Mouse (Mus musculus) neural tube, embryonic 14.5 days (tissue): ENCODE data around the gene Acvr1. TPM values are rescaled to one million over a fixed set of nuclear protein-coding genes. Genes with fewer than 3 reads are reported as not detected.

Experiments
- ATAC-seq: fragments of 200-750 bp; cut with Nextera tagmentation; 2 replicates; pipeline ENCODE4 v1.8.0; 2017; ENCODE audit warnings: low read depth, mild to moderate bottlenecking, moderate TSS enrichment, moderate library complexity
- H3K27ac ChIP-seq: fragments of 300-500 bp; sonication (generic); 2 replicates; pipeline ENCODE4 v1.5.1; 2014; ENCODE audit warnings: low read depth, mild to moderate bottlenecking, control low read depth, low read length, moderate library complexity, mixed read lengths
- H3K27me3 ChIP-seq: fragments of 300-500 bp; sonication (generic); 2 replicates; pipeline ENCODE4 v1.6.1; 2014; ENCODE audit warnings: low read length; ENCODE audit not compliant: control insufficient read depth, insufficient read depth
- H3K36me3 ChIP-seq: fragments of 300-500 bp; sonication (generic); 2 replicates; pipeline ENCODE4 v1.6.1; 2014; ENCODE audit warnings: low read length, mixed read lengths; ENCODE audit not compliant: control insufficient read depth, insufficient read depth
- H3K4me1 ChIP-seq: fragments of 300-500 bp; sonication (generic); 2 replicates; pipeline ENCODE4 v1.6.1; 2014; ENCODE audit warnings: low read length; ENCODE audit not compliant: control insufficient read depth, insufficient read depth
- H3K4me2 ChIP-seq: fragments of 300-500 bp; sonication (generic); 2 replicates; pipeline ENCODE4 v1.6.1; 2014; ENCODE audit warnings: mild to moderate bottlenecking, low read depth, low read length, control low read depth
- H3K4me3 ChIP-seq: fragments of 300-500 bp; sonication (generic); 2 replicates; pipeline ENCODE4 v1.5.1; 2014; ENCODE audit warnings: low read depth, low read length, control low read depth, mixed read lengths
- H3K9ac ChIP-seq: fragments of 300-500 bp; sonication (generic); replicated peaks from 2 replicates; pipeline ENCODE4 v1.6.1; 2014; ENCODE audit warnings: low read depth, mild to moderate bottlenecking, control low read depth, low read length, mixed read lengths
- H3K9me3 ChIP-seq: fragments of 300-500 bp; sonication (generic); 2 replicates; pipeline ENCODE4 v1.6.1; 2016; ENCODE audit warnings: low read length; ENCODE audit not compliant: control insufficient read depth
- WGBS: fragments of 180-500 bp; shearing (Covaris S2); extraction: QIAGEN DNeasy Blood & Tissue Kit; methylation state at CpG from one replicate; pipeline ENCODE4 v1.1.7; 2014; 5-methylcytosine and 5-hydroxymethylcytosine counted together
- polyA plus RNA-seq: library from polyadenylated mRNA; unstranded; fragments of >200 nt; fragmentation: Nextera tagmentation; extraction: Ambion mirVana; gene quantifications from 2 replicates; pipeline ENCODE4 v1.2.1, GENCODE M21; 2014

The Acvr1 gene
- polyA plus RNA-seq, 1 experiment from 2014 or later, result 8.5 TPM

DNA sequence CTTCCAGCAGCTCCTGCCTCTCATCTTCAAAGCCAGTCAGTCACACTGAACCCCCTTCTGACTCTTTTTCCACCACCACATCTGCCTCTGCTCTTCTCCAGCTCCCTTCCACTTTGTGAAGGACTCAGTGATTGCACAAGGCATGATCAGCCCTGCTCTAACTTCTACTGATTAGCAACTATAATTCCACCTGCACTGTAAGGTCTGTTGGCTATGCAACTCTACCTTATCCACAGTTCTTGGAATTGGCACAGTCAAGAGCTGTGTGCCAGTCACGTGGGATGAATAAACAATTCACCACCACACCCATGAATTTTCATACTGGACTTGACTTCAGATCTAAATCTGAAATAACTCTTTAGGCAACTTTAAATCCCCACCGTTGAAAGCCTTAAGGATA lies 133.6 kb downstream of the Acvr1 start:
- no peak overlapping the region for H3K9ac ChIP-seq
- WGBS, result 91% methylated on average over 2 of the region's 2 CpGs
- no peak for ATAC-seq

GRCm38 (mm10) chr2:58432211-58432610 lies 134.7 kb downstream of the Acvr1 start:
- Histone ChIP-seq H3K9me3 (no peaks in the 10 kb centered on the region), H3K27me3 (no peaks in the 10 kb centered on the region), H3K27ac (no peak overlapping the region), H3K36me3 (no peaks in the 10 kb centered on the region), H3K9ac (no peak overlapping the region), H3K4me3 (no peak overlapping the region), H3K4me1 (no peaks in the 10 kb centered on the region), H3K4me2 (no peak overlapping the region)
- 94% methylated on average over 7 of the region's 7 CpGs for WGBS
- ATAC-seq, result no peak

More for the DNA sequence above, 133.6 kb downstream of the Acvr1 start:
- H3K4me1 ChIP-seq, result no peaks in the 10 kb centered on the region
- no peaks in the 10 kb centered on the region for H3K9me3 ChIP-seq
- H3K27me3 ChIP-seq, result no peaks in the 10 kb centered on the region
- H3K27ac ChIP-seq, result no peak overlapping the region
- H3K36me3 ChIP-seq, result no peaks in the 10 kb centered on the region
- H3K4me3 ChIP-seq, result no peak overlapping the region
- H3K4me2 ChIP-seq, result no peak overlapping the region

- no peak overlapping the region for H3K9ac ChIP-seq
- H3K4me3 ChIP-seq, result no peak overlapping the region
- ATAC-seq, result no peak
- no peak overlapping the region for H3K4me2 ChIP-seq
- no peaks in the 10 kb centered on the region for H3K4me1 ChIP-seq
- no peaks in the 10 kb centered on the region for H3K9me3 ChIP-seq
- WGBS, result 92% methylated on average over 13 of the region's 13 CpGs
- no peaks in the 10 kb centered on the region for H3K36me3 ChIP-seq
- no peaks in the 10 kb centered on the region for H3K27me3 ChIP-seq
- H3K27ac ChIP-seq, result no peak overlapping the region
Observed at GRCm38 (mm10) chr2:58425436-58426004, 141.4 kb downstream of the Acvr1 start.

DNA sequence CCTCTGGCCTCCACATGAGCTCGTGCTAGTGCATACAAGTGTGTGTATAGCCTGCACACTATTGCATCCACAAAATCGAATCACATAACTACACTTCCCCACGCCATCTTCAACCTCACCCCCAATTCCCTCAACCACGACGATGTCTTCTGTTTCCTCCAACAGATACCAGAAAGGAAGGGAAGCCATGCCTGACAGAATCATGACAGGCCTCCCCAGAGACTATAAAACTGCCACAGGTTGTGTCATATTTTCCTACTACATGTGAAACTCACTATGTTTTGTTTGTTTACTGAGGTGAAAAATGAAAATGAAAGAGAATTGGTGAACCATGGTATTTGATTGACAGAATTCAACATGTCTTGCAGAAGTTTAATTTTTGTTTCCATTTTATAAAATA lies 143.6 kb downstream of the Acvr1 start:
- Histone ChIP-seq H3K4me1 (no peaks in the 10 kb centered on the region), H3K27me3 (no peaks in the 10 kb centered on the region), H3K36me3 (no peaks in the 10 kb centered on the region), H3K9ac (no peak overlapping the region), H3K4me2 (no peak overlapping the region), H3K9me3 (no peaks in the 10 kb centered on the region), H3K27ac (no peak overlapping the region), H3K4me3 (no peak overlapping the region)
- no peak for ATAC-seq
- 87% methylated on average over 5 of the region's 5 CpGs for WGBS

DNA sequence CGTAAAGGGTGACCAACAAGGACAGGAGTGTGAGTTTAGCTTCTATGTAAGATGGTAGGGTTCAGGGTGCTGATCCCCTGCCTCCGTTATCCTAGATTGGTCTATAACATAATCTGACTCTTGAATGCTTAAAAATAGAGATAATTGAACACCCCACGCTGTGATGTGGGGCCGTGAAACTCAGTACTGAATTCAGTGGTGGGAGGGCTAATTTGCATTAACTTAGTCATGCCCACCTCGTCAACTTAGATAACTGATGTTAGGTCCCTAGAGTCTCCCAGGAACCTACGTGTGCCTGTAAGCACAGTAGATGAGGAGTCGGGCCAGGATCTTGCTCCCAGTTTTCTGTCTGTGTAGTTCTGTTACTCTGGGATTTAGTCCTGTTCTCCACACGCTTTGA lies 147.4 kb downstream of the Acvr1 start:
- Histone ChIP-seq H3K9ac (no peak overlapping the region), H3K4me1 (no peaks in the 10 kb centered on the region), H3K4me2 (no peak overlapping the region), H3K9me3 (no peaks in the 10 kb centered on the region), H3K36me3 (no peaks in the 10 kb centered on the region), H3K27me3 (no peaks in the 10 kb centered on the region), H3K27ac (no peak overlapping the region), H3K4me3 (no peak overlapping the region)
- ATAC-seq, result no peak
- 84% methylated on average over 8 of the region's 8 CpGs for WGBS

GRCm38 (mm10) chr2:58418109-58418508 lies 148.8 kb downstream of the Acvr1 start:
- Histone ChIP-seq H3K9ac (no peak overlapping the region), H3K27ac (no peak overlapping the region), H3K4me1 (no peaks in the 10 kb centered on the region), H3K36me3 (no peaks in the 10 kb centered on the region), H3K4me3 (no peak overlapping the region), H3K4me2 (no peak overlapping the region), H3K27me3 (no peaks in the 10 kb centered on the region), H3K9me3 (no peaks in the 10 kb centered on the region)
- no peak for ATAC-seq
- WGBS, result 93% methylated on average over 1 of the region's 1 CpGs

- H3K36me3 ChIP-seq, result no peaks in the 10 kb centered on the region
- H3K4me1 ChIP-seq, result no peaks in the 10 kb centered on the region
- H3K27me3 ChIP-seq, result no peaks in the 10 kb centered on the region
- no peaks in the 10 kb centered on the region for H3K9me3 ChIP-seq
- no peak for ATAC-seq
- no peak overlapping the region for H3K27ac ChIP-seq
- no peak overlapping the region for H3K9ac ChIP-seq
- H3K4me2 ChIP-seq, result no peak overlapping the region
- no peak overlapping the region for H3K4me3 ChIP-seq
- WGBS, result 89% methylated on average over 9 of the region's 9 CpGs
Observed at GRCm38 (mm10) chr2:58417684-58418083, 149.3 kb downstream of the Acvr1 start.

DNA sequence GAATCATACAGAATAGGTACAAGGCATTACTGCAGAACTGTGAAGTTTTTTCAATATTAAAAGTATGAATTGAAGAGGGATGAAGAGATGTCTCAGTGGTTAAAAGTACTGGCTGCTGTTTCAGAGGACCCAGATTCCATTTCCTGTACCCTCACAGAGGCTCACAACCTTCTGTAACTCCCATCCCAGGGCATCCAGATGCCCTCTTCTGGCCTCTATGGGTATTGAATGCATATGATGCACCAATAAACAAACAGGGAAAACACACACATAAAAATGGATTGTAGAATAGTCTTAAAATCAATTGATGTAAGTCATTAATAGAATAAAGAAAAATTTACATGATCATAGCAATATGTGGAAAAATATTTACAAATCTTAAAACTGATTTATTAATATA lies 151.9 kb downstream of the Acvr1 start:
- Histone ChIP-seq H3K4me2 (no peak overlapping the region), H3K27ac (no peak overlapping the region), H3K4me1 (no peaks in the 10 kb centered on the region), H3K36me3 (no peaks in the 10 kb centered on the region), H3K9ac (no peak overlapping the region), H3K4me3 (no peak overlapping the region), H3K27me3 (no peaks in the 10 kb centered on the region), H3K9me3 (no peaks in the 10 kb centered on the region)
- no peak for ATAC-seq

- Histone ChIP-seq H3K27ac (no peak overlapping the region), H3K4me3 (no peak overlapping the region), H3K36me3 (no peaks in the 10 kb centered on the region), H3K4me1 (no peaks in the 10 kb centered on the region), H3K9me3 (no peaks in the 10 kb centered on the region), H3K9ac (no peak overlapping the region), H3K4me2 (no peak overlapping the region), H3K27me3 (no peaks in the 10 kb centered on the region)
- WGBS, result 66% methylated on average over 5 of the region's 5 CpGs
- ATAC-seq, result no peak
Observed at GRCm38 (mm10) chr2:58408926-58409634, 157.9 kb downstream of the Acvr1 start.
